Mouse (Mus musculus): Measurements from ENCODE around the gene Nelfb. TPM values are rescaled to one million over a fixed set of nuclear protein-coding genes. Genes with fewer than 3 reads are reported as not detected.

Gene Nelfb
- polyA plus RNA-seq, 1 experiment from 2014 or later: 74.4 TPM

DNA sequence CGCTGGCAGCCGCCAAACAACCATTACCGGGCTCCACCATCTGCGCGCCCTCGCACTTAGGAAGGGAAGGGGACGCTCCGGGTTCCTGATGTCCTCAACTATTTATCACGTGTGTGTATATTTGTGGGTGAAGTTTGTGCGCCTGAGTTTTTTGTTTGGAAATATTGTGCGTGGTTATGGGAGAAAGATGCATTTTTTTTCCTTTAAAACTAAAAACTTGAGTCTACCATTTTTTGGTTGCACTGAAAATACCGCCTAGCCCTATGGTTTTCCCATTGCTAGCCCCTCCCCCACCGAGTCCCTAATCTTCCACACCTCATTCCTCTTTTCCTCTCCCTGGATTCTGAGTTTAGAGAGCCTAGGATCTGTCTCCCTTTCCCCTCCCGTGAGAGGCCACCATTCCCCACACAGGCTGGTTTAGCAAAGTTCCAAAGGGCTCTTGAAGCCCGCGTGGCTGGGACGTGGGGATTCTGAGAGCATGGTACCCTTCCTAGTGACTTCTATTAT lies 29.3 kb downstream of the Nelfb start:
- Histone ChIP-seq H3K4me2 (peak overlapping the region; percentile 98), H3K27ac (ENCODE audit: poor library complexity, severe bottlenecking) (no peak overlapping the region), H3K9me3 (replicated peaks) (no peaks in the 10 kb centered on the region), H3K4me3 (peak overlapping the region; percentile 72), H3K36me3 (no peaks in the 10 kb centered on the region), H3K9ac (peak overlapping the region; percentile 81), H3K4me1 (replicated peaks) (peaks cover 42% of the 10 kb centered on the region), H3K27me3 (replicated peaks) (peaks cover 42% of the 10 kb centered on the region)
- under 1% methylated on average over 17 of the region's 17 CpGs for WGBS
- no peak for ATAC-seq (ENCODE audit: insufficient number of reproducible peaks, low FRiP score)

DNA sequence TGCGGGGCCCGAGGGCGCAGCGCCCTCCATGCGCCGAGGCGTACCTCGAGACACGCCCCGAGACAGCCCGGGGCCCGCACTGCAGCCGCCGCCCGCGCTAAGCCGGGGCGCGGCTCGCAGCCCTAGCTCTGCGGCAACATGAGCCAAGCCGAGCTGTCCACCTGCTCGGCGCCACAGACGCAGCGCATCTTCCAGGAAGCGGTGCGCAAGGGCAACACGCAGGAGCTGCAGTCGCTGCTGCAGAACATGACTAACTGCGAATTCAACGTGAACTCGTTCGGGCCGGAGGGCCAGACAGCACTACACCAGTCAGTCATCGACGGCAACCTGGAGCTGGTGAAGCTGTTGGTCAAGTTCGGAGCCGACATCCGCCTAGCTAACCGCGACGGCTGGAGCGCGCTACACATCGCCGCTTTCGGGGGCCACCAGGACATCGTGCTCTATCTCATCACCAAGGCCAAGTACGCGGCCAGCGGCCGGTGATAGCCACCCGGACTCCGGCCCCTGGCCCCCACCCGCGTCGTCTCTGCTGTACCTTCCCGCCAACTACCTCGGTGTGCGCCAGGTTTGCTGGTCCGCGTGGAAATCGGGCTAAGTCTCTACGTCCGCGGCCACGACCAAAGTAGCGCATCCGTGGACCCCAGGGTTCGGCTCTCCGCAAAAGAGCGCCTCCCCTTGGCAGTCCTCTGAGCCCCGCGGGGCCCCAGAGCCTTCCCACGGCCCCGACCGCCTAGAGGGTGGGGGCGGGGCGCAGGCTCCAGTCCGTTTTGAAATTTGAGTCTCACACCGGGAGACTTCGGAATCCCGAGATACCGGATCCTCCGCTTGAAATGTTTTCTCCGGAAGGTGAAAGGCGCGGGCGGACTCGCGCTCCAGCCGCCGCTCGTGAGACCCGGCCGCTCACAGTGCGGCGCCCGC lies 30.1 kb downstream of the Nelfb start:
- Histone ChIP-seq H3K4me1 (replicated peaks) (peaks cover 49% of the 10 kb centered on the region), H3K27me3 (replicated peaks) (peaks cover 49% of the 10 kb centered on the region), H3K4me2 (peak overlapping the region; percentile 98), H3K9me3 (replicated peaks) (no peaks in the 10 kb centered on the region), H3K27ac (ENCODE audit: poor library complexity, severe bottlenecking) (peak overlapping the region; percentile 77), H3K9ac (peak overlapping the region; percentile 81), H3K4me3 (peak overlapping the region; percentile 72), H3K36me3 (no peaks in the 10 kb centered on the region)
- WGBS: under 1% methylated on average over 100 of the region's 100 CpGs
- ATAC-seq (ENCODE audit: insufficient number of reproducible peaks, low FRiP score): peak; percentile 47

DNA sequence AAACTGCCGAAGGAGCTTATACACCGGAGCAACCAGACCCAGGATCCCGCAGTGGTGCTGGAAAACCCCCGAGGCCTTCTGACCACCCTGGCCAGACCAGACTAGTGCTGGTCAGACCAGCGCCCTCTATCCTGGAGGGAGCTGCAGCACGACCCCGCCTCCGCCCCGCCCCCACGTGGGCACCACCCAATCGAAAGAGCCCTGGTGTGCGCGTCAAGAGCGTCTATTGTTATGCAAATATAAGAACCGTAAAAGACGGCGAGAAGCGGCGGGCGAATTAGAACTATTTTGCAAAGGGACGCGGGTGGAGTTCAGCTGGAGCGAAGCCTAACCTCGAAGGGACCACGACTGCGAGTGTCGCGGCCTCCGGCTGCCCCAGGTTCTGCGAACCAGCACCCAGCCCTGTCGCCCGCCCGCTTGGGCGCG lies 30.8 kb downstream of the Nelfb start, which contains the start of gene Nrarp:
Gene Nrarp, plus strand, starts transcription at position 281 of the 426 bp plus-strand sequence.
- Histone ChIP-seq H3K27ac (ENCODE audit: poor library complexity, severe bottlenecking) (peak within 1 kb of the TSS; percentile 77), H3K4me3 (peak within 1 kb of the TSS; percentile 72), H3K27me3 (replicated peaks) (peaks cover 51% of the 10 kb centered on the region), H3K4me1 (replicated peaks) (peaks cover 49% of the 10 kb centered on the region), H3K4me2 (peak within 1 kb of the TSS; percentile 98), H3K9me3 (replicated peaks) (no peaks in the 10 kb centered on the region), H3K36me3 (no peaks in the 10 kb centered on the region), H3K9ac (peak within 1 kb of the TSS; percentile 81)
- peak; percentile 91 for ATAC-seq (ENCODE audit: insufficient number of reproducible peaks, low FRiP score)
- 0% methylated on average over 35 of the region's 35 CpGs for WGBS

DNA sequence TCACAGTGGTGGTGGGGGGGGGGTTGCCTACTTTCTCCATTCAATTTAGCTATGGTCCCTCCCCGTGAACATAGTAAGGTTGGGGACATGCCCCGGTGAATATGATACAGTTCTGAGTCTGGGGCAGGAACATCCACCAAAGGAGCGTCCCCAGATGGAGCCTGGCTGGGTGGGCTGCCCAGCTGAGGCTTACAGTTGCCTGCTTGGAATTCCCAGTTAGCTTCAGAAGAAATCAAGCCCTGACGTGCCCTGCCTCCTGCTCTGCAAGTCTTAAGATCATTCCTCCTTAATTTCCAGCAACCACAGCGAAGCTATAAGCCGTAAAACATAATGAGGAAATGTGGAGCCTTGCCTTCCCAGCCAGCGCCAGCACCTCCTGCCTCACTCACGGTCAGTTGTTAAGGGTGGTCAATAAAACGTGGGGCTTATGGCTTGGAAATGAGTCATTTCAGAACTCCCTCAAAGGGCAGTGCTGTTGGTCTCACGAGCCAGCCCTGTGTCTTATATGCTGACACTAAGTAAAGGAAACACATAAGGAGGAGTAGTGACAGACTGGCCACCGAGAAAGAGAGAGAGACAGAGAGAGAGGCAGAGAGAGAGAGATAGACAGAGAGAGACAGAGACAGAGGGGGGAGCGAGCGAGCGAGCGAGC lies 31.6 kb downstream of the Nelfb start:
- ATAC-seq (ENCODE audit: insufficient number of reproducible peaks, low FRiP score): no peak
- Histone ChIP-seq H3K36me3 (no peaks in the 10 kb centered on the region), H3K9me3 (replicated peaks) (no peaks in the 10 kb centered on the region), H3K4me1 (replicated peaks) (peaks cover 44% of the 10 kb centered on the region), H3K4me3 (peak overlapping the region; percentile 72; the same call in 1 of the 2 replicates), H3K9ac (no peak overlapping the region), H3K27me3 (replicated peaks) (peaks cover 45% of the 10 kb centered on the region), H3K27ac (ENCODE audit: poor library complexity, severe bottlenecking) (no peak overlapping the region), H3K4me2 (peak overlapping the region; percentile 98)
- WGBS: 55% methylated on average over 15 of the region's 15 CpGs

DNA sequence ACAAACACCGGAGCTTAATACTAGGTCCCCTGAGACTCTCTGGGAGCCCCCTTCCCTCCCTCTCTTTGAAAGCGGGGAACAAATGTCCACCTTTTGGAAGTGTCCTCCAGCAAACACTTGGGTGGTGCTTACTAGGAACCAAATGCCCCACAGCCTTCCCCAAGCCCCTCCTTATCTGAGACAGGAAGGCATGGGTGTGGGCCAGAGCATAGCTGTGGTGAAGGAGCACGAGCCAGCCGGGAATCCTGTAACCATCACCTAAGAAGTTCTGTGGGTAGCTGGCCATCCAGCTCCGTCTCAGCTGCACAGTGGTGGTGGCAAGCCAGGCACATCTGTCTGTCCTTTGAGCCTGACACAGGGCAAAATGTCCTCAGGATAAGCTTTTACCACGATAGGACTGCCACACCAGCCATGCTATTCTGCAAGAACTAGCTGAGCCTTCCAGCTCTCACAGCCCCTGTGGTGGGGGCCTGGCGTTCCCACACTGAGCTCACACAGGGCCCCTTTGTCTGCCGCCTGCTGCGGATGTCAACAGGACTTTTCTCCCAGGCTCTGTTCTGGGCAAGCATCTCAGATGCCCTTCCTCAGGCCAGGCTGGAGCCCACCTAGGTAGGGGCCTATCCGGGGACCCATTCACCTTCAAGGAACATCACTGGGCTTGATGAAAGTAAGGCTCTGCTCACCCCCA lies 32.9 kb downstream of the Nelfb start:
- H3K9ac ChIP-seq: peak overlapping the region; percentile 12; the same call in 1 of the 2 replicates
- H3K36me3 ChIP-seq: no peaks in the 10 kb centered on the region
- no peak for ATAC-seq (ENCODE audit: insufficient number of reproducible peaks, low FRiP score)
- peaks cover 44% of the 10 kb centered on the region for H3K4me1 ChIP-seq (replicated peaks)
- WGBS: 17% methylated on average over 10 of the region's 10 CpGs
- H3K9me3 ChIP-seq (replicated peaks): no peaks in the 10 kb centered on the region
- no peak overlapping the region for H3K4me3 ChIP-seq
- H3K4me2 ChIP-seq: peak overlapping the region; percentile 25; the same call in 1 of the 2 replicates
- H3K27me3 ChIP-seq (replicated peaks): peaks cover 43% of the 10 kb centered on the region
- peak overlapping the region; percentile 50 for H3K27ac ChIP-seq (ENCODE audit: poor library complexity, severe bottlenecking)

DNA sequence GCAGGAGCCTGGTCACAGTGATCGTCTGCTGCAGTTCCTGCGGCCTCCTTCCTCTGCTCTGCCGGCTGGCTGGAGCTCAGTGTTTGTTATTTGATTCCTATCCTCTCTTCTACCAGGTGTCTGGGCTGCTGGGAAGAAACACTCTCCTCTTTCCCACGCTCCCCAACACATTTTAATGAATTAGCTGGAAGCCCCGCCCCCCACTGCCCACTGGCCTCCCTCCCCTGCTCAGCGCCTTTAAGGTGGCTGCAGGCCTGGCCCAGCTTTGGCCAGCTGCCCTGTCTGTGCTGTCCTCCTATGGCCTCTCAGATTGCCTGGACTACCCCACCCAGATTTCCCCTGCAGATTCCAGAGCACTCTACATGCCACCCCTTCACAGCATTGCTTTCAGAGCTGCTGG lies 33.6 kb downstream of the Nelfb start:
- 0 out of 2 replicates have a peak overlapping the region, but pooled peaks have one; percentile 1 for H3K9ac ChIP-seq
- H3K27ac ChIP-seq (ENCODE audit: poor library complexity, severe bottlenecking): peak overlapping the region; percentile 50
- no peaks in the 10 kb centered on the region for H3K36me3 ChIP-seq
- no peak overlapping the region for H3K4me3 ChIP-seq
- H3K27me3 ChIP-seq (replicated peaks): peaks cover 49% of the 10 kb centered on the region
- 4% methylated on average over 5 of the region's 6 CpGs for WGBS
- peaks cover 41% of the 10 kb centered on the region for H3K4me1 ChIP-seq (replicated peaks)
- H3K9me3 ChIP-seq (replicated peaks): no peaks in the 10 kb centered on the region
- ATAC-seq (ENCODE audit: insufficient number of reproducible peaks, low FRiP score): no peak
- peak overlapping the region; percentile 25; the same call in 1 of the 2 replicates for H3K4me2 ChIP-seq

DNA sequence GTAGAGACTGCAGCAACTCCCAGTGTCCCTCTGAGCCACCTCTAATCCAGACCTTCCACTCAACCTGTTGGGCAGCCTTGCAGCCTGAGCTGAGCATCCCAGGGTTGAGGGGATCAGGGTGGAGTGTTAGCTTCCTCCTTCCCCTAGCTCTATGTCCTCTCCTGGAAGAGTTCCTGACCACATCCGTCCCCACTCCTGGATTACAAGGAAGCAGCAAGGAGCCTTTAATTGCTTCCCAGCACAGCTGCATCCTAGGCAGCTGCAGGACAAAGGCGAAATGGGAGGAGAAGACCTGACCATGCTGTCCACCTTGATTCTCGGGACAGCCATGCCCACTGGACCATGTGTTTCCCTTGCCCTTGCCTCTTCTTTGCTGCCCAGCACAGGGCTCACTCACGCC lies 34.2 kb downstream of the Nelfb start:
- 45% methylated on average over 4 of the region's 4 CpGs for WGBS
- Histone ChIP-seq H3K9me3 (replicated peaks) (no peaks in the 10 kb centered on the region), H3K4me2 (no peak overlapping the region; the same call in 1 of the 2 replicates), H3K27me3 (replicated peaks) (peaks cover 51% of the 10 kb centered on the region), H3K36me3 (no peaks in the 10 kb centered on the region), H3K4me3 (no peak overlapping the region), H3K4me1 (replicated peaks) (peaks cover 38% of the 10 kb centered on the region), H3K9ac (no peak overlapping the region), H3K27ac (ENCODE audit: poor library complexity, severe bottlenecking) (peak overlapping the region; percentile 42)
- ATAC-seq (ENCODE audit: insufficient number of reproducible peaks, low FRiP score): no peak

DNA sequence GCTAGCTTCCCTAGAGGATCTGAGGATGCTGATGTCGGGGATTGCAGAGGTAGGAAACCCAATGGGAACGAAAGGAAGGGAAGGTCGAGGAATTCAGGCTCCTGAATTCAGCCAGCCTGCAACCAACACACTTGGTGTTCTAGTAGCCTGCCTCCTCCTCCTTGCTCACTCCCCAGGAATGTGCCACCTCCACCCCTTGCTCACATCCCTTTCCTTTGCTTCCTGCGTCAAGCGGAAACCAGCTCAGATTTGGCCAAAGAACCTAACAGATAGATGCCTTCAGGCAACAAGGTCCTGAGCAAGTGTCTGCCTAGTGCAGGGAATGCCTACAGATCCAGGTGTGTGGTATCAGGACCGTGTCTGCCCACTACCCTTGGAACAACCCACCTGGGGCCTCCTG lies 34.7 kb downstream of the Nelfb start:
- Histone ChIP-seq H3K9ac (no peak overlapping the region), H3K27me3 (replicated peaks) (peaks cover 51% of the 10 kb centered on the region), H3K4me2 (no peak overlapping the region), H3K36me3 (no peaks in the 10 kb centered on the region), H3K9me3 (replicated peaks) (no peaks in the 10 kb centered on the region), H3K4me3 (no peak overlapping the region), H3K4me1 (replicated peaks) (peaks cover 36% of the 10 kb centered on the region), H3K27ac (ENCODE audit: poor library complexity, severe bottlenecking) (peak overlapping the region; percentile 42; the same call in 1 of the 2 replicates)
- WGBS: 33% methylated on average over 6 of the region's 6 CpGs
- ATAC-seq (ENCODE audit: insufficient number of reproducible peaks, low FRiP score): no peak

DNA sequence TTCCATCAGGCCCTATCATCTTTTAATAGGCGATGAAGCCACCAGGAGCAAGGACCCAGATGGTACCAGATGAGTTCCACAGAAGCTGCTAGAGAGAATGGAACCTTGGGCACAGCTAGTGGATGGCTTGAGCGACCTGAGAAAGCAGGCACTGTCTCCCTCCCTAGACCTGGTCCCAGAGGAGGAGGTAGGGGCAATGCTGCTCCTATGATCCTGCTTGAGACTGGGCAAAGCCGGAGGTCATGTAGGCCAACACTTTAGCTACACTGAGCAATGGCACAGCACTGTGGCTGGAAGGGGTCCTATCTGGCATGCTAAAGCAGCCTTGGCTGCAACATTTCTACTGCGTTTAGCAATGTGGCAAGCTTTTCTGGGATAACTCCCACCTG lies 35.6 kb downstream of the Nelfb start:
- Histone ChIP-seq H3K27ac (ENCODE audit: poor library complexity, severe bottlenecking) (no peak overlapping the region), H3K4me1 (replicated peaks) (peaks cover 37% of the 10 kb centered on the region), H3K4me3 (no peak overlapping the region), H3K9ac (no peak overlapping the region), H3K4me2 (no peak overlapping the region), H3K36me3 (no peaks in the 10 kb centered on the region), H3K9me3 (replicated peaks) (no peaks in the 10 kb centered on the region), H3K27me3 (replicated peaks) (peaks cover 51% of the 10 kb centered on the region)
- no peak for ATAC-seq (ENCODE audit: insufficient number of reproducible peaks, low FRiP score)
- 71% methylated on average over 4 of the region's 4 CpGs for WGBS

DNA sequence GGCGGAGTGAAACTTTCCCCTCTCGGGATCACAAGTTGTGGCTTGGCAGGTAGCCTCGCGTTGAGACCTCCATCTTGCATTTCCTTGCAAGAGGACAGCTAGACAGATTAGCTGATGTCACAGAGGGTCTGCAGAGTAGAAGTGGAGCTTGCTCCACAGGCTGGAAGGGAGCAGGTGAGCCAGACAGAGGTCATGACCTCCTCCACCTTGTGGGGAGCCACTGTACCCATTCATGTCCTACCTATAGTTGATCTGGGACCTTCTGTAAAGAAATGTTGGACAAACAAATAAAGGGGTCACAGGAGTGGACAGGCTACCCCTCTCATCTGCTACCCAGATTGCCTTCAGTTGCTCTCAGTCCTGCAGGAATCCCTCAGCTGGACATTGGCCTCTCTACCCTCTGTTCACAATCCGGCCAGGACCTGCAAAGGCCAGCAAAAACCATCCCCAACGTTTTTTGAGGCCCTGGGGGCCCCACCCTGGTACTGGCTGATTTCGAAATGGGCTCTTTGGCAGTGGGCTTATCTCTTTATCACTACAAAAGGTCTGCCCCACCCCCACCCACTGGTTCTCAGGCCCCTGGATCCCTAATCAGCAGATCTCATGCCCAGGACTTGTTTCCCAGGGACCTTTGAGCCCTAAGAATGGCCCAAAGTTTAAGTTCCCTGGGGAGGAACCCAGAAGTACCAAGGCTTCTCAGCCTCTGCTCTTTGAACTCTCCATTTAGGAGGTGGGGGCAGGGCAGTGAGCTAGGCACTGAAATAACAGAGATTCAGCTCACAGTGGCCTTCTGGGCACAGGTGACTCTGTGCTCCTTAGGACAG lies 36.2 kb downstream of the Nelfb start:
- no peaks in the 10 kb centered on the region for H3K9me3 ChIP-seq (replicated peaks)
- H3K27ac ChIP-seq (ENCODE audit: poor library complexity, severe bottlenecking): no peak overlapping the region
- WGBS: 47% methylated on average over 7 of the region's 7 CpGs
- H3K27me3 ChIP-seq (replicated peaks): peaks cover 51% of the 10 kb centered on the region
- no peak overlapping the region for H3K9ac ChIP-seq
- H3K36me3 ChIP-seq: no peaks in the 10 kb centered on the region
- no peak overlapping the region for H3K4me3 ChIP-seq
- H3K4me1 ChIP-seq (replicated peaks): peaks cover 39% of the 10 kb centered on the region
- no peak overlapping the region for H3K4me2 ChIP-seq
- ATAC-seq (ENCODE audit: insufficient number of reproducible peaks, low FRiP score): no peak

All from heart, embryonic 12.5 days (tissue).